ENCODE assay signal across 7 mouse cellular contexts in the genomic region with DNA sequence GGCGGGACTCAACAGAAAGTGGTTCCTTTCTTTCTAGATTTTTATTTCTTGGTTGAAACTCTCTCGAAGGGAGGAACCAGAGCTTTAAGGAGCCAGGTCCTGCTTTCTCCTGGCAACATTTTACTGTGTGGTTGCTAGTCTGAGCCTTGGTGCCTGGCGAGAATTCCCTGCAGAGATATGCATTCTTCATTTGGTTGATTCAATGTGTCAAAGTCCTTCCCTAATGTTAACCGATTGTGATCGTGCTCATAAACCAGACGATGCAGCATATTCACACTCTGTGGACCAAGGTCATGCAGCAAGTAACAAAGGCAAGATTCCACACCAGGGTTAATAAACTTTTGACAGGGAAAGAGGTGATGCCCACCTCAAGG. TPM values are rescaled to one million over a fixed set of nuclear protein-coding genes. Genes with fewer than 3 reads are reported as not detected.
DNase-seq lines count a peak whose midpoint lies in the region; ATAC-seq and TF ChIP-seq lines count a peak whose summit lies in the region.

No protein-coding gene starts in this region.

- no peak for TF ChIP-seq EP300 in stomach, postnatal 0 days (optimal IDR thresholded peaks at IDR 0.05)

- H3K4me2 ChIP-seq in forebrain, embryonic 16.5 days (ENCODE audit: low read length): peak overlapping the region; percentile 69
- peak overlapping the region; percentile 69 for H3K4me2 ChIP-seq in liver, embryonic 13.5 days
- peak overlapping the region; percentile 76 for H3K4me2 ChIP-seq in stomach, postnatal 0 days (replicated peaks; ENCODE audit: low read depth)

- no peak for ATAC-seq in megakaryocyte, adult 5-6 weeks (ENCODE audit: poor library complexity, severe bottlenecking)
- ATAC-seq in forebrain, embryonic 16.5 days: no peak
- no peak for ATAC-seq in liver, embryonic 13.5 days (ENCODE audit: low read depth)
- no peak for ATAC-seq in stomach, postnatal 0 days (ENCODE audit: low FRiP score, low TSS enrichment)

- 5% methylated on average over 6 of the region's 6 CpGs for WGBS in forebrain, embryonic 16.5 days
- WGBS in liver, embryonic 13.5 days (ENCODE audit: insufficient replicate concordance): 19% methylated on average over 6 of the region's 6 CpGs
- 15% methylated on average over 6 of the region's 6 CpGs for WGBS in stomach, postnatal 0 days

- H3K36me3 ChIP-seq in megakaryocyte, embryonic 14.5 days (replicated peaks; ENCODE audit: low read length): no peaks in the 10 kb centered on the region
- H3K36me3 ChIP-seq in forebrain, embryonic 16.5 days (ENCODE audit: control insufficient read depth, insufficient read depth): no peaks in the 10 kb centered on the region
- H3K36me3 ChIP-seq in liver, embryonic 13.5 days: no peaks in the 10 kb centered on the region
- no peaks in the 10 kb centered on the region for H3K36me3 ChIP-seq in stomach, postnatal 0 days (ENCODE audit: control insufficient read depth, insufficient read depth, low read length)

- peak overlapping the region; percentile 93 for H3K9ac ChIP-seq in forebrain, embryonic 16.5 days (replicated peaks; ENCODE audit: low read depth, low read length)
- no peak overlapping the region; the same call in 1 of the 2 replicates for H3K9ac ChIP-seq in liver, embryonic 13.5 days
- H3K9ac ChIP-seq in stomach, postnatal 0 days (ENCODE audit: low read length): peak overlapping the region; percentile 54

- no peak for TF ChIP-seq CTCF in stomach, postnatal 0 days (IDR thresholded peaks at IDR 0.05; ENCODE audit: low read depth)

- peaks cover 18% of the 10 kb centered on the region for H3K4me1 ChIP-seq in megakaryocyte, embryonic 14.5 days
- peaks cover 45% of the 10 kb centered on the region for H3K4me1 ChIP-seq in forebrain, embryonic 16.5 days (replicated peaks; ENCODE audit: control insufficient read depth, insufficient read depth, low read length)
- H3K4me1 ChIP-seq in liver, embryonic 13.5 days (replicated peaks): peaks cover 13% of the 10 kb centered on the region
- H3K4me1 ChIP-seq in stomach, postnatal 0 days (replicated peaks; ENCODE audit: control insufficient read depth, insufficient read depth): 0 out of 2 replicates have a peak, but pooled peaks cover 2% of the 10 kb centered on the region

- peaks cover 57% of the 10 kb centered on the region for H3K27me3 ChIP-seq in megakaryocyte, embryonic 14.5 days (replicated peaks)
- no peaks in the 10 kb centered on the region for H3K27me3 ChIP-seq in forebrain, embryonic 16.5 days (replicated peaks; ENCODE audit: control insufficient read depth, insufficient read depth, low read length)
- H3K27me3 ChIP-seq in liver, embryonic 13.5 days: peaks cover 49% of the 10 kb centered on the region
- H3K27me3 ChIP-seq in stomach, postnatal 0 days (ENCODE audit: control insufficient read depth, insufficient read depth, low read length): no peaks in the 10 kb centered on the region

- peak overlapping the region; percentile 94 for H3K27ac ChIP-seq in forebrain, embryonic 16.5 days (ENCODE audit: low read length)
- H3K27ac ChIP-seq in liver, embryonic 13.5 days: no peak overlapping the region
- H3K27ac ChIP-seq in stomach, postnatal 0 days (replicated peaks): no peak overlapping the region

- H3K4me3 ChIP-seq in megakaryocyte, embryonic 14.5 days (replicated peaks): peak overlapping the region; percentile 89
- peak overlapping the region; percentile 83 for H3K4me3 ChIP-seq in forebrain, embryonic 16.5 days (replicated peaks; ENCODE audit: low read length)
- H3K4me3 ChIP-seq in liver, embryonic 13.5 days (replicated peaks): peak overlapping the region; percentile 50
- peak overlapping the region; percentile 54 for H3K4me3 ChIP-seq in stomach, postnatal 0 days (ENCODE audit: low read depth, low read length)

- no peak for DNase-seq in liver, embryonic 13.5 days
- DNase-seq in stomach, postnatal 0 days (ENCODE audit: low spot score): no peak
- no peak for DNase-seq in spleen, postnatal 4 days (ENCODE audit: low spot score in 2 of 2)
- no peak for DNase-seq in frontal cortex, postnatal 36 days (ENCODE audit: low spot score in 2 of 2)

- H3K9me3 ChIP-seq in megakaryocyte, embryonic 14.5 days: peaks cover 9% of the 10 kb centered on the region
- H3K9me3 ChIP-seq in forebrain, embryonic 16.5 days (ENCODE audit: control insufficient read depth, low read length): no peaks in the 10 kb centered on the region
- no peaks in the 10 kb centered on the region for H3K9me3 ChIP-seq in liver, embryonic 13.5 days (replicated peaks)
- no peaks in the 10 kb centered on the region for H3K9me3 ChIP-seq in stomach, postnatal 0 days (ENCODE audit: control insufficient read depth, low read length)

RNA-seq across cellular contexts. Expression of a gene that starts 0.2 kb away (rescaled TPM):
- polyA plus RNA-seq in megakaryocyte, embryonic 14.5 days (2012; ENCODE audit: insufficient read depth, low replicate concordance): 13.5 TPM in 1 of 2 replicates, not detected in the other
- not detected in 2 replicates for total RNA-seq in megakaryocyte, adult 5-6 weeks (2015)
- not detected in 2 replicates for total RNA-seq in megakaryocyte, adult 5-6 weeks (2017)
- 148 and 168 TPM in 2 replicates for polyA plus RNA-seq in forebrain, embryonic 16.5 days (2015; fragmentation: Nextera tagmentation; extraction: Ambion mirVana)
- polyA plus RNA-seq in liver, embryonic 13.5 days (2015; fragmentation: Nextera tagmentation; extraction: Ambion mirVana): 0.22 and 0.54 TPM in 2 replicates
- polyA plus RNA-seq in stomach, postnatal 0 days (2015; fragmentation: Nextera tagmentation; extraction: Ambion mirVana): 3.4 and 5.7 TPM in 2 replicates

RNA-seq across cellular contexts. Expression of a gene that starts 28.4 kb away (rescaled TPM):
- 0.35 and 0.88 TPM in 2 replicates for polyA plus RNA-seq in megakaryocyte, embryonic 14.5 days (2012; ENCODE audit: insufficient read depth, low replicate concordance)
- 1.4 and 1.8 TPM in 2 replicates for total RNA-seq in megakaryocyte, adult 5-6 weeks (2015)
- 0.77 and 1.2 TPM in 2 replicates for total RNA-seq in megakaryocyte, adult 5-6 weeks (2017)
- polyA plus RNA-seq in forebrain, embryonic 16.5 days (2015; fragmentation: Nextera tagmentation; extraction: Ambion mirVana): 10.5 and 10.7 TPM in 2 replicates
- 2.8 and 3.8 TPM in 2 replicates for polyA plus RNA-seq in liver, embryonic 13.5 days (2015; fragmentation: Nextera tagmentation; extraction: Ambion mirVana)
- polyA plus RNA-seq in stomach, postnatal 0 days (2015; fragmentation: Nextera tagmentation; extraction: Ambion mirVana): 5.3 and 5.4 TPM in 2 replicates

RNA-seq across cellular contexts. Expression of a gene that starts 30.6 kb away (rescaled TPM):
- 1.2 TPM in 1 of 2 replicates, not detected in the other for polyA plus RNA-seq in megakaryocyte, embryonic 14.5 days (2012; ENCODE audit: insufficient read depth, low replicate concordance)
- not detected in 2 replicates for total RNA-seq in megakaryocyte, adult 5-6 weeks (2015)
- total RNA-seq in megakaryocyte, adult 5-6 weeks (2017): not detected in 2 replicates
- polyA plus RNA-seq in forebrain, embryonic 16.5 days (2015; fragmentation: Nextera tagmentation; extraction: Ambion mirVana): 6.8 and 9.0 TPM in 2 replicates
- 4.3 and 5.4 TPM in 2 replicates for polyA plus RNA-seq in liver, embryonic 13.5 days (2015; fragmentation: Nextera tagmentation; extraction: Ambion mirVana)
- polyA plus RNA-seq in stomach, postnatal 0 days (2015; fragmentation: Nextera tagmentation; extraction: Ambion mirVana): 9.7 and 12.4 TPM in 2 replicates

Comparison
In these comparisons a context has a peak if more than half of its experiments do, and no peak if none do; other contexts are left out.
1. RNA of a gene that starts 0.2 kb away (polyA plus RNA-seq): 148 to 168 TPM in forebrain, embryonic 16.5 days; 13.5 TPM in megakaryocyte, embryonic 14.5 days, 3.4 to 5.7 TPM in stomach, postnatal 0 days and 0.22 to 0.54 TPM in liver, embryonic 13.5 days; every median in the first group is over 10 times any median in the second.
2. Peak in every context shown above with its lines, with median percentiles within 50 percentile points of each other: H3K4me3 ChIP-seq and H3K4me2 ChIP-seq.